Mouse (Mus musculus) left cerebral cortex, postnatal 36 days (tissue): ENCODE results near the gene Ccdc138. TPM values are rescaled to one million over a fixed set of nuclear protein-coding genes. Genes with fewer than 3 reads are reported as not detected.

Experiments used
- DNase-seq, 2 experiments: peaks; one replicate each; pipeline ENCODE4 v3.0.0; 2021 to 2022; ENCODE audit warnings: low spot score in 2 of 2, mixed read lengths in 1 of 2
- intact Hi-C: fragments of 180-260 bp; cut with DNase I; formaldehyde crosslinking; loops from one replicate; pipeline ENCODE4 v1.15.1; 2025
- total RNA-seq, 2 experiments: library from RNA; stranded (reverse); gene quantifications; 2 replicates each; pipeline ENCODE4 v1.2.3; 2021

Ccdc138 gene
- total RNA-seq, 2 experiments from 2014 or later = 3.8 to 4.3 TPM

- DNase-seq = peak in 1 of 2 experiments; percentile 11
- intact Hi-C loops = loop anchor here (5.0 kb wide), 1 partner anchor 117 kb away; the partner anchor contains the start of gene Edar
Measured at GRCm38 (mm10) chr10:58559901-58560300, 62.2 kb downstream of the Ccdc138 start.

DNA sequence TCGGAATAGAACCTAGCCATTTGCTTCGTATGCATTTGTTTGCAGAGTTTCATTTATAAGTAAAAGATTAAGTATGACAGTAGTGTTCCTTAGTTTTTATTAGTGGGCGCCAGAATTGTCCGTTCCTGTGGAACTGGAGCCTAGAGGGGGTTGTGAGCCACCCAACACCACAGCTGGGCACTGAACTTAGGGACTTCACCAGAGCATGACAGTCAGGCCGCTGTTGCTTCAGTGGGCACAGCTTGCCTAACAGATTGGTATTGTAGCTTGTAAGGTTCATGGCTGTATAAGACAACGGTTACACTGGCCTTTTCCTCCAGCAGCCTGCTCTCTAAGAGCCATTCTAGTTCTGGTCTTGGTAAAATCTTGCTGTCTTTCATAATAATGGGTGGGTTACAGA is 62.8 kb downstream of the Ccdc138 start:
- intact Hi-C loops = loop anchor here (5.0 kb wide), 1 partner anchor 117 kb away; the partner anchor contains the start of gene Edar

GRCm38 (mm10) chr10:58585427-58586223 is 87.9 kb downstream of the Ccdc138 start:
- no peak for DNase-seq
- intact Hi-C loops = no loop called here

More for the DNA sequence above, 62.8 kb downstream of the Ccdc138 start:
- DNase-seq = no peak

DNA sequence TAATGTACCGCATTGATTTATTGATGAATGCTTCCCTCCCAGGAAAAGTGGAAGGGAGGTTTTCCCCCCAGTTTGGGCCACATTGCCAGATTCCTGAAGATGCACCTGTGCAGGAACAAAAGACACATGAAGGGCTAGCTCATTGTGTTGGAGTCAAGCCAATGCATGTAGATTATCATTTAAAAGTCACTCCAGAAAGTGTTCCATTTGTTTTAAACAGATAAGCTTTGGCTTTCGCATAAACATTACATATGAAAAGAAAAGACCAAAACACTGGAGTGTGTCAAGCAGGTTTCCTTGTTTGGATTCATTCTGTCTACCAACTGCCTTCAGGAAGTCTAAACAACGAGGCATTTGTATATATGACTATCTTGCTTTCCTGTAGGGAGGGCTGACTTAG is 96.7 kb downstream of the Ccdc138 start:
- intact Hi-C loops = no loop called here
- DNase-seq = no peak

DNA sequence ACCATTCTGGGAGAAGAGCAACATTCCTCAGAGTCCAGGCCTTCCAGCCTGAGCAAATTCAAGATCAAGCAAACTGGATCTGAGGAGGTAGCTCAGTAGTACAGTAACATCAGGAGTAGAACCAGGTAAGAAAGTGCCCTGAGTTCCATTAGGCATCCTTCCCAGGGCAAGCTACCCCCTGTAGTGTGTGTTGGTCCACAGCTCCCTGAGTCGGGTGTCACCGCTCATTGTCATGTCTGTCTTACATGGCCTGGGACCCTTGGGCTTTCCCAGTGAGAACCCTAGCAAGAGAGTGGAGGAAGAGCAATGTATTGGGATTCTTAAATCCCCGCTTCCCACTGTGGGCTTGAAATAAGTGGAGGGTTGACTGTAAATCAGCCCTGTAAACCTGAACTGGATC is 97.4 kb downstream of the Ccdc138 start:
- DNase-seq = no peak
- intact Hi-C loops = no loop called here

- DNase-seq = no peak
Measured at GRCm38 (mm10) chr10:58595821-58596220, 98.1 kb downstream of the Ccdc138 start.

GRCm38 (mm10) chr10:58600151-58600550 is 102.4 kb downstream of the Ccdc138 start:
- no peak for DNase-seq
- intact Hi-C loops = no loop called here

More at GRCm38 (mm10) chr10:58595821-58596220, 98.1 kb downstream of the Ccdc138 start:
- intact Hi-C loops = no loop called here

- intact Hi-C loops = no loop called here
- DNase-seq = no peak
Measured at GRCm38 (mm10) chr10:58600983-58601382, 103.2 kb downstream of the Ccdc138 start.

DNA sequence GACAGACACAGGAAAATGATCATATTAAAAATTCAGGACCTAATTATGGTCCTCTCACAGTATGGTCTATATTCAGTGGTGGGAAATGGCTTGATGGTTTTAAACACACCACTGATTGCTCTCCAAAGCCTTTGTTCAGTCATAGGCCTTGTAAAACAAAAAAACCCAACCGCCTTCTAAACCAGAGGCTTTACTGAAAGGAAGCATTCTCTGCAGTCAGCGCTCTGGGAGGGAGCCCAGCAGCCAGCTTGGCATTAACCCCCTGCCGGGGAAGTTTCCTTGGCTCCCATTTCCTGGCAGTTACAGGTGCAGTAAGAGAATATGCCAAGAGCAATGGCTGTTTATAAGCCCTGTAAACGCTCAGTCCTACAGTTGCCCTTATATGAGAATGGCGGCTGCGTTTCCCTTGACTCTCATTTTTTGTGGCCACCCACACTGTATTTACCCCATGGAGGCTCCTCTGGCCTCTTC is 103.7 kb downstream of the Ccdc138 start:
- intact Hi-C loops = no loop called here

GRCm38 (mm10) chr10:58601946-58602345 is 104.2 kb downstream of the Ccdc138 start:
- DNase-seq = no peak
- intact Hi-C loops = no loop called here

More for the DNA sequence above, 103.7 kb downstream of the Ccdc138 start:
- DNase-seq = peak in 1 of 2 experiments; percentile 32

GRCm38 (mm10) chr10:58604779-58605178 is 107.0 kb downstream of the Ccdc138 start:
- intact Hi-C loops = no loop called here
- DNase-seq = peak in 1 of 2 experiments; percentile 30

DNA sequence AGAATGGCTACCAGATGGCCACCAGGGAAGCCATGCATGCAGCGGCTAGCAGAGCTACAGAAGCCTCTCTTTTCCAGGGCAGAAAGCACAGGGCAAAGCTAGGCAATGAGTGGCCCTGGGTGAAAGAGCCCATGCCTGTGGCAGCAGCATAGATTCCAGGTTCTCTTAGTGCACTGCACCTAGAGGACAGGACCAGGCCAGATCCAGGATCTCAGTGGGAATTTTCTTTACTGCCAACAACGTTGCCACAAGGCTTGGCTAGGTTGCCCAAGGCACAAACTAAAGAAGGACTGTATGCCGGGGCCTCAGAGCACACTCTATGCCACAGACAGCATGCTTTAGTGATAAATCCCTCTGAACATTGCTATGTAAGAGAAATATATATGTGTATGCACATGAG is 108.6 kb downstream of the Ccdc138 start:
- intact Hi-C loops = no loop called here
- no peak for DNase-seq

- no peak for DNase-seq
- intact Hi-C loops = no loop called here
Measured at GRCm38 (mm10) chr10:58608858-58609257, 111.1 kb downstream of the Ccdc138 start.

DNA sequence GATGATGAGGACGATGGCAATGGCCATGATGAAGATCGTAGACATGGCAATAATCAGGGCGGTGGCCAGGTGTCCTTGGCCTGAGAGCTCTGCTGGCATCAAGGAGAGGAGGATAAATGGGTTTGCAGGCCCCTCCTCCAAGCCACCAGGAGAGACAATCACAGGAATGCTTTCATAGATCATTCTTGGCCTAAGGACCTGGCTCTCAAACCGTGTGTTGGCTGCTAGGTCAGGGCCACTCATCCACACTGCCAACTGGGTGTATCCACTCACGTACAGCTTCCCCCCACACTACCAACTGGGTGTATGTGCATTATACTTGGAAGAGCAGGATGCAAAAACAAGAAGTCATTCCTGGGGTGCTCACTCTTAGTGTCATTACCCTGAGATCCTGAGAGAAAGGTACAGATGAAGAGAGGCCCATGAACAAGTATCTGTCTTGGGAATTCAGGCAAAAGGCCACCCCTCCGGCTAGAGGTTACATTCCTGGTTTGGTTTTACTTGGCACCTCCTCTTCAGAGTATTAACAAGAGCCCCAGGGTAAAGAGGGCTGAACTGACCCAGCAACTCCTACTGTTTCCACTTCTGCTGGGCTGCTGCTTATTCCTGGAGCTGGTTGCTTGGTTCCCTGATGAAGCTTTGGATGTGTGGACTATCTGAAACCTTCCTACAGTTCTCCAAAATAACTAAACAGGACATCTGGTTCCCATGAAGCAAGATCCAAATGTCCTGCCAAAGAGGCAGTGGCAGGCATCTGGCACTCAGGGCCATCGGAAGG is 112.9 kb downstream of the Ccdc138 start:
- DNase-seq = peak; percentile 21 to 25
- intact Hi-C loops = no loop called here

DNA sequence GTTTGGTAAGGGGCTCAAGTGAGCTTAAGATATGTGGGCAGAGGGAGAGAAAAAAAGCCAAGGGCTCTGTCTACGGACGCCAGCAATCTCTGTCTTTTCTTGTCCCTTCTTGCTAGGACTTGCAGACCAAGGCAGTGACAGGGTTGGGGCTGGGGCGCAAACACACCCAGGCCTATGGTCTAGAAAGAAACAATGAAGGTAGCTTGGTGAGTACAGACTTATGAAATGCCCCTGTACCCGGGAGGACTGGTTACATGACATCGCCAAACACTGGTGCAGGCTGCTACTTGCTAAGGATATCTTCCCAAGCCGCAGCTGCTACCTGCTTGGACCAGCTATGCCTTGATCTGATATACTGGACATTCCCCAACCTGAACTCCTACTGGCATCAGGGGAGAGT is 116.9 kb downstream of the Ccdc138 start:
- DNase-seq = no peak
- intact Hi-C loops = no loop called here

GRCm38 (mm10) chr10:58616565-58616964 is 118.8 kb downstream of the Ccdc138 start:
- intact Hi-C loops = no loop called here
- DNase-seq = no peak

GRCm38 (mm10) chr10:58618501-58619216 is 120.9 kb downstream of the Ccdc138 start:
- intact Hi-C loops = no loop called here
- no peak for DNase-seq

GRCm38 (mm10) chr10:58619266-58619665 is 121.5 kb downstream of the Ccdc138 start:
- DNase-seq = no peak
- intact Hi-C loops = no loop called here

DNA sequence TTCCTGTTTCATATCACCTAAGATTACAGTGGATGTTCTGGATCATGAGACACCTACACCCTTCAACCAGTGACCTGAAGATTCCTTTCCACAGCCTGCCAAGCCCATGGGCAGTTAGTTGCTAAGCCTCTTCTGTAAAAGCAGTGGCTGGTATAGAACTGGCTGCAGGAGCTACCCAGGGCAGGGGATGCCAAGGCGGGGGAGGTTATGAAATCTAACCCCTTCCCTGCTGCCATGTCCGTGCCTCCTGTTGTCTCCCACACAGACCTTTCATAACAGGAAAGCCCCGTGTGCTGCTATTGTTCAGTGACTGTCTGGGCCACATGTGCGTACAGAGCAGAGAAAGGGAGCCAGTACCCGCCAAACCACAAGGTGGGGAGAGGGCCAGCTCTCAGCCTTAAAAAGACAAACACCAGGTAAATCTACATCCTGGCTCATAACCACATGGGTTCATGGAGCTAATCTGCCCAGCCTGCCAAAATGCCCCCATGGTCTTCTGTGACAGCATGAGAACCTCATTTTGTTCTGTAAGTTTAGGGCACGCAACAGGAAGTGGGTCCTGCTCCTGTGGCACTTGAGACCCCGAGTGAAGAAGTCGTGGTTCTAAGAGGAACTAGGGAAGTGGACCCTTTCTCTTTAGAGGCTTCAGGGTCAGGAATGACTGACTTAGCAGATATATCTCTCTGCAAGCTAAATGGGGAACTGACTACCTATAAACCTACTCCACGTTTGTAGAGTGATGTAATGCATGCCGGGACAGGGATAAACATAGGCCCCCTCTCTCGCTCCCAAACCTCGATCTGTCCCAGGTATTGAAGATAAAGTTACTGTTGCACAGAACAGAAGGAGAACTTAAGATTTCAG is 127.3 kb downstream of the Ccdc138 start:
- intact Hi-C loops = no loop called here
- no peak for DNase-seq
